Mouse (Mus musculus): ENCODE measurements around the gene Atg9a. TPM values are rescaled to one million over a fixed set of nuclear protein-coding genes. Genes with fewer than 3 reads are reported as not detected.

The Atg9a gene
- total and polyA plus RNA-seq, 2 experiments from 2014 or later: 28.5 to 99.6 TPM

- no peaks in the 10 kb centered on the region for H3K27me3 ChIP-seq (ENCODE audit: control insufficient read depth, insufficient read depth, low read length)
- peaks cover 5% of the 10 kb centered on the region; the same call in 1 of the 2 replicates for H3K4me1 ChIP-seq (ENCODE audit: control insufficient read depth, insufficient read depth)
- ATAC-seq (ENCODE audit: insufficient read depth, low read depth) (no peak), DNase-seq (ENCODE audit: low spot score) (no peak)
- H3K27ac ChIP-seq (ENCODE audit: low read depth): no peak overlapping the region
- 69% methylated on average over 7 of the region's 7 CpGs for WGBS
- H3K4me2 ChIP-seq (ENCODE audit: low read depth, low read length): no peak overlapping the region
- H3K9ac ChIP-seq (replicated peaks; ENCODE audit: low read depth, low read length): no peak overlapping the region
- H3K9me3 ChIP-seq (replicated peaks; ENCODE audit: control insufficient read depth, low read length): no peaks in the 10 kb centered on the region
- TF ChIP-seq CTCF (IDR thresholded peaks at IDR 0.05; ENCODE audit: low read depth): no peak
- H3K4me3 ChIP-seq (ENCODE audit: low read depth, low read length): no peak overlapping the region
- H3K36me3 ChIP-seq (replicated peaks; ENCODE audit: control insufficient read depth, insufficient read depth, low read length): peaks cover 53% of the 10 kb centered on the region
Observed at GRCm38 (mm10) chr1:75147411-75148135, 44.4 kb downstream of the Atg9a start.

GRCm38 (mm10) chr1:75145589-75145988 lies 46.4 kb downstream of the Atg9a start:
- no peak for DNase-seq (ENCODE audit: low spot score)
- Histone ChIP-seq H3K4me1 (ENCODE audit: control insufficient read depth, insufficient read depth) (peaks cover 10% of the 10 kb centered on the region), H3K36me3 (replicated peaks; ENCODE audit: control insufficient read depth, insufficient read depth, low read length) (peaks cover 53% of the 10 kb centered on the region), H3K27me3 (ENCODE audit: control insufficient read depth, insufficient read depth, low read length) (no peaks in the 10 kb centered on the region), H3K4me2 (ENCODE audit: low read depth, low read length) (no peak overlapping the region), H3K27ac (ENCODE audit: low read depth) (no peak overlapping the region), H3K9ac (replicated peaks; ENCODE audit: low read depth, low read length) (no peak overlapping the region), H3K9me3 (replicated peaks; ENCODE audit: control insufficient read depth, low read length) (no peaks in the 10 kb centered on the region), H3K4me3 (ENCODE audit: low read depth, low read length) (no peak overlapping the region)
- no peak for ATAC-seq (ENCODE audit: insufficient read depth, low read depth)
- TF ChIP-seq CTCF (IDR thresholded peaks at IDR 0.05; ENCODE audit: low read depth) (no peak), EP300 (IDR thresholded peaks at IDR 0.05; ENCODE audit: low read depth) (no peak)
- WGBS: 93% methylated on average over 3 of the region's 3 CpGs

- Histone ChIP-seq H3K9me3 (replicated peaks; ENCODE audit: control insufficient read depth, low read length) (no peaks in the 10 kb centered on the region), H3K27me3 (ENCODE audit: control insufficient read depth, insufficient read depth, low read length) (no peaks in the 10 kb centered on the region), H3K9ac (replicated peaks; ENCODE audit: low read depth, low read length) (peak within 1 kb of the TSS; percentile 84), H3K4me3 (ENCODE audit: low read depth, low read length) (peak within 1 kb of the TSS; percentile 82), H3K36me3 (replicated peaks; ENCODE audit: control insufficient read depth, insufficient read depth, low read length) (peaks cover 60% of the 10 kb centered on the region), H3K4me2 (ENCODE audit: low read depth, low read length) (peak within 1 kb of the TSS; percentile 90), H3K4me1 (ENCODE audit: control insufficient read depth, insufficient read depth) (peaks cover 14% of the 10 kb centered on the region), H3K27ac (ENCODE audit: low read depth) (peak within 1 kb of the TSS; percentile 93)
- peak; percentile 92 for DNase-seq (ENCODE audit: low spot score)
- TF ChIP-seq EP300 (IDR thresholded peaks at IDR 0.05; ENCODE audit: low read depth) (no peak), CTCF (IDR thresholded peaks at IDR 0.05; ENCODE audit: low read depth) (peak; percentile 52)
- peak; percentile 86 for ATAC-seq (ENCODE audit: insufficient read depth, low read depth)
- under 1% methylated on average over 82 of the region's 91 CpGs for WGBS
Observed at GRCm38 (mm10) chr1:75142301-75143261, 49.4 kb downstream of the Atg9a start, which contains the start of the genes Cnppd1 and Retreg2. Gene Cnppd1 (minus strand): TSS chr1:75142711. Gene Retreg2 (plus strand): TSS chr1:75142778.

GRCm38 (mm10) chr1:75141486-75142190 lies 50.4 kb downstream of the Atg9a start:
- Histone ChIP-seq H3K4me3 (ENCODE audit: low read depth, low read length) (peak overlapping the region; percentile 82), H3K4me2 (ENCODE audit: low read depth, low read length) (peak overlapping the region; percentile 90), H3K9ac (replicated peaks; ENCODE audit: low read depth, low read length) (peak overlapping the region; percentile 84), H3K36me3 (replicated peaks; ENCODE audit: control insufficient read depth, insufficient read depth, low read length) (peaks cover 60% of the 10 kb centered on the region), H3K9me3 (replicated peaks; ENCODE audit: control insufficient read depth, low read length) (no peaks in the 10 kb centered on the region), H3K27ac (ENCODE audit: low read depth) (peak overlapping the region; percentile 93), H3K27me3 (ENCODE audit: control insufficient read depth, insufficient read depth, low read length) (no peaks in the 10 kb centered on the region), H3K4me1 (ENCODE audit: control insufficient read depth, insufficient read depth) (peaks cover 14% of the 10 kb centered on the region)
- WGBS: under 1% methylated on average over 53 of the region's 53 CpGs
- TF ChIP-seq CTCF (IDR thresholded peaks at IDR 0.05; ENCODE audit: low read depth) (no peak), EP300 (IDR thresholded peaks at IDR 0.05; ENCODE audit: low read depth) (no peak)
- ATAC-seq (ENCODE audit: insufficient read depth, low read depth) (peak; percentile 52), DNase-seq (ENCODE audit: low spot score) (peak; percentile 37)

- Histone ChIP-seq H3K27me3 (ENCODE audit: control insufficient read depth, insufficient read depth, low read length) (no peaks in the 10 kb centered on the region), H3K4me1 (ENCODE audit: control insufficient read depth, insufficient read depth) (peaks cover 14% of the 10 kb centered on the region), H3K9ac (replicated peaks; ENCODE audit: low read depth, low read length) (peak overlapping the region; percentile 84), H3K27ac (ENCODE audit: low read depth) (peak overlapping the region; percentile 93), H3K4me2 (ENCODE audit: low read depth, low read length) (peak overlapping the region; percentile 90), H3K36me3 (replicated peaks; ENCODE audit: control insufficient read depth, insufficient read depth, low read length) (peaks cover 60% of the 10 kb centered on the region), H3K9me3 (replicated peaks; ENCODE audit: control insufficient read depth, low read length) (no peaks in the 10 kb centered on the region), H3K4me3 (ENCODE audit: low read depth, low read length) (peak overlapping the region; percentile 82)
- DNase-seq (ENCODE audit: low spot score) (no peak), ATAC-seq (ENCODE audit: insufficient read depth, low read depth) (no peak)
- TF ChIP-seq CTCF (IDR thresholded peaks at IDR 0.05; ENCODE audit: low read depth) (no peak), EP300 (IDR thresholded peaks at IDR 0.05; ENCODE audit: low read depth) (no peak)
- 47% methylated on average over 4 of the region's 4 CpGs for WGBS
Observed at GRCm38 (mm10) chr1:75140601-75141190, 51.3 kb downstream of the Atg9a start.
